Mouse (Mus musculus) cerebellum, adult 2 months (tissue): Measurements from ENCODE around the gene Sfmbt2.

Source experiments
- CTCF ChIP-seq: fragments of 200-500 bp; IDR thresholded peaks from 2 replicates; pipeline ENCODE4 v1.5.1; 2011; ENCODE audit warnings: low read depth, mild to moderate bottlenecking, control low read depth, low read length, moderate library complexity, borderline replicate concordance; ENCODE audit not compliant: insufficient read depth
- POLR2A ChIP-seq: fragments of 200-500 bp; IDR thresholded peaks from 2 replicates; pipeline ENCODE4 v1.6.1; 2011; ENCODE audit warnings: low read length, control low read depth, borderline replicate concordance; ENCODE audit not compliant: insufficient read depth

GRCm38 (mm10) chr2:10321093-10321492 lies 49.2 kb upstream of the Sfmbt2 start:
- TF ChIP-seq CTCF (no peak), POLR2A (no peak)
